Mouse (Mus musculus) MEL (cell line): ENCODE measurements around the gene Spock1.

ENCODE experiments used
- CTCF ChIP-seq, 3 experiments: IDR thresholded peaks in 2 of 3; conservative IDR thresholded peaks in 1 of 3; 2 replicates each; pipeline ENCODE4 v1.5.1; 2011 to 2012; ENCODE audit warnings: low read length in 3 of 3, low read depth in 2 of 3, mild to moderate bottlenecking in 2 of 3, improper control_type of control experiment in 1 of 3, inconsistent platforms in 1 of 3, mixed read lengths in 1 of 3, moderate library complexity in 1 of 3; ENCODE audit not compliant: control insufficient read depth in 1 of 3, insufficient read depth in 1 of 3, poor library complexity in 1 of 3, severe bottlenecking in 1 of 3
- EP300 ChIP-seq, 2 experiments: IDR thresholded peaks; 2 replicates each; pipeline ENCODE4 v1.6.1; 2011; ENCODE audit warnings: improper control_type of control experiment in 2 of 2, low read length in 2 of 2, low read depth in 1 of 2, mild to moderate bottlenecking in 1 of 2
- POLR2A ChIP-seq, 2 experiments: IDR thresholded peaks; 2 replicates each; pipeline ENCODE4 v1.6.1; 2011 to 2012; ENCODE audit warnings: low read length in 2 of 2, mild to moderate bottlenecking in 2 of 2, control low read depth in 1 of 2, improper control_type of control experiment in 1 of 2, low read depth in 1 of 2, moderate library complexity in 1 of 2; ENCODE audit not compliant: control insufficient read depth in 1 of 2, insufficient read depth in 1 of 2, poor library complexity in 1 of 2
- USF1 ChIP-seq: IDR thresholded peaks from 2 replicates; pipeline ENCODE4 v1.6.1; 2014; ENCODE audit warnings: low read depth, mild to moderate bottlenecking, inconsistent platforms, low read length, improper control_type of control experiment, moderate library complexity

DNA sequence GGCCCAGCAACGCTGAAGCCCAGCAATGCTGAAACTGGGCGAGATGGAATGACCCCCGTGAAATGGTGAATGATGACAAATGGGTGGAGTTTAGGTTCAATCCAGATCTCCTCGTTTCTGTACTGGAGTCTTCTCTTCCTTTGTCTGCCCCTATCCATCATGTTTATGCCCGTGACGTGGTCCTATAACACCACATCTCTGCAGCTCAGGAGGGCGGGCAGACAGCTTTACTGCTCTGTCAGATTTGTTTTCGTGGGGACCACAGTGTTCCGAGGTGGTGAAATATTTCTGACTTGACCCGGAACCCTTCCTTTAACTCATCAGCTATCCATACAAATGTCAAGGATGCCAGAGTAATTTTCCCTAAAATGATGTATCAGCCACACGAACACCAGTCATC is 98.5 kb downstream of the Spock1 start:
- TF ChIP-seq USF1 (no peak), CTCF (IDR thresholded peaks at IDR 0.05 in 2 of 3, conservative IDR thresholded peaks at IDR 0.05 in 1 of 3; ENCODE audit: control insufficient read depth in 1 of 3, insufficient read depth in 1 of 3, low read depth in 2 of 3, low read length in 3 of 3, poor library complexity in 1 of 3, severe bottlenecking in 1 of 3) (no peak), EP300 (IDR thresholded peaks at IDR 0.05; ENCODE audit: low read depth in 1 of 2, low read length in 2 of 2) (no peak), POLR2A (IDR thresholded peaks at IDR 0.05; ENCODE audit: control insufficient read depth in 1 of 2, insufficient read depth in 1 of 2, low read depth in 1 of 2, low read length in 2 of 2, poor library complexity in 1 of 2) (no peak)
